Mouse (Mus musculus) embryonic facial prominence, embryonic 10.5 days (tissue): ENCODE data around the gene Itgb2l. TPM values are rescaled to one million over a fixed set of nuclear protein-coding genes. Genes with fewer than 3 reads are reported as not detected.
A peak's percentile ranks its signal among the peaks of the same experiment; 100 is the strongest.

Source experiments
- DNase-seq: peaks from one replicate; pipeline ENCODE4 v3.0.0-alpha.2; 2017; ENCODE audit warnings: low spot score
- H3K27ac ChIP-seq: fragments of 300-500 bp; sonication (generic); replicated peaks from 2 replicates; pipeline ENCODE4 v1.5.1; 2016; ENCODE audit warnings: mild to moderate bottlenecking
- H3K27me3 ChIP-seq: fragments of 300-500 bp; sonication (generic); replicated peaks from 2 replicates; pipeline ENCODE4 v1.6.1; 2016; ENCODE audit warnings: low read depth, mild to moderate bottlenecking; ENCODE audit not compliant: poor library complexity, severe bottlenecking
- H3K36me3 ChIP-seq: fragments of 300-500 bp; sonication (generic); replicated peaks from 2 replicates; pipeline ENCODE4 v1.6.1; 2016; ENCODE audit warnings: mild to moderate bottlenecking, moderate library complexity
- H3K4me1 ChIP-seq: fragments of 300-500 bp; sonication (generic); 2 replicates; pipeline ENCODE4 v1.6.1; 2016
- H3K4me3 ChIP-seq: fragments of 300-500 bp; sonication (generic); 2 replicates; pipeline ENCODE4 v1.5.1; 2016; ENCODE audit warnings: mild to moderate bottlenecking, moderate library complexity
- H3K9me3 ChIP-seq: fragments of 300-500 bp; sonication (generic); 2 replicates; pipeline ENCODE4 v1.6.1; 2016; ENCODE audit warnings: mild to moderate bottlenecking
- WGBS: fragments of 180-500 bp; shearing (Covaris S2); methylation state at CpG from one replicate; pipeline ENCODE4 v1.1.7; 2016; 5-methylcytosine and 5-hydroxymethylcytosine counted together
- polyA plus RNA-seq: library from polyadenylated mRNA; unstranded; fragments of >200 nt; fragmentation: Nextera tagmentation; extraction: Ambion mirVana; gene quantifications from 2 replicates; pipeline ENCODE4 v1.2.1, GENCODE M21; 2016

Gene Itgb2l
- not detected in 2 replicates for polyA plus RNA-seq

DNA sequence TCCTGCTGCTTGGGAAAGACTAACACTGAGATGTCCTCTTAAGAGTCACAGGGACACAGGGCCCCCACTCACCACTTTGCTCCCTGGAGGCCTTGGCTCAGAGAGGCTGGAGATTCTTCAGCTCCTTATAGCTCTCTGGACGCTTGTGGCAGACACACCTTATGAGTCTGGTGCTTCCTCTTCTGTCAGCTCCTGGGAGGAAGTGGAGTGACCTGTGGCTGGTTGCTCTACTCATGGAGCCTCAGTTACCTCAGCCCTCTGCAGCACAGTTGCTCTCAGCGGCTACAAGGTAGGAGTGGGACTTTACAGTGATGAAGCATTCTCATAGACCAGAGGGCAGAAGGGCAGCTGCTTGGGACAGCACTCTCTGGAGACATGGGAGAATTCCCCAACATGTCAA lies at the start of gene Itgb2l:
Itgb2l (minus strand) TSS at position 152 of the 400 bp plus-strand sequence.
- H3K36me3 ChIP-seq: no peaks in the 10 kb centered on the region
- WGBS: 94% methylated on average over 2 of the region's 2 CpGs
- H3K27ac ChIP-seq: no peak within 1 kb of the TSS
- DNase-seq: no peak
- no peaks in the 10 kb centered on the region for H3K9me3 ChIP-seq
- peaks cover 10% of the 10 kb centered on the region for H3K4me1 ChIP-seq
- H3K27me3 ChIP-seq: no peaks in the 10 kb centered on the region
- H3K4me3 ChIP-seq: no peak within 1 kb of the TSS

GRCm38 (mm10) chr16:96491530-96491929 lies 48.1 kb upstream of the Itgb2l start:
- H3K27ac ChIP-seq: no peak overlapping the region
- no peaks in the 10 kb centered on the region for H3K36me3 ChIP-seq
- 86% methylated on average over 3 of the region's 3 CpGs for WGBS
- H3K4me1 ChIP-seq: no peaks in the 10 kb centered on the region
- no peaks in the 10 kb centered on the region for H3K9me3 ChIP-seq
- H3K4me3 ChIP-seq: no peak overlapping the region
- DNase-seq: no peak
- no peaks in the 10 kb centered on the region for H3K27me3 ChIP-seq

- H3K4me1 ChIP-seq: no peaks in the 10 kb centered on the region
- WGBS: 87% methylated on average over 5 of the region's 5 CpGs
- no peak overlapping the region for H3K27ac ChIP-seq
- no peak for DNase-seq
- no peaks in the 10 kb centered on the region for H3K36me3 ChIP-seq
- no peak overlapping the region for H3K4me3 ChIP-seq
- no peaks in the 10 kb centered on the region for H3K27me3 ChIP-seq
- no peaks in the 10 kb centered on the region for H3K9me3 ChIP-seq
Observed at GRCm38 (mm10) chr16:96488038-96488437, 44.6 kb upstream of the Itgb2l start.

- H3K36me3 ChIP-seq: no peaks in the 10 kb centered on the region
- whole genome bisulfite sequencing: 83% methylated on average over 11 of the region's 11 CpGs
- no peak overlapping the region for H3K4me3 ChIP-seq
- no peak for DNase-seq
- no peak overlapping the region for H3K27ac ChIP-seq
- no peaks in the 10 kb centered on the region for H3K27me3 ChIP-seq
- no peaks in the 10 kb centered on the region for H3K9me3 ChIP-seq
- no peaks in the 10 kb centered on the region for H3K4me1 ChIP-seq
Observed at GRCm38 (mm10) chr16:96487007-96487684, 43.7 kb upstream of the Itgb2l start.

- Histone ChIP-seq H3K36me3 (no peaks in the 10 kb centered on the region), H3K27ac (no peak overlapping the region), H3K27me3 (no peaks in the 10 kb centered on the region), H3K4me3 (no peak overlapping the region), H3K9me3 (no peaks in the 10 kb centered on the region), H3K4me1 (no peaks in the 10 kb centered on the region)
- WGBS: 90% methylated on average over 4 of the region's 4 CpGs
- no peak for DNase-seq
Observed at GRCm38 (mm10) chr16:96481791-96482190, 38.4 kb upstream of the Itgb2l start.

GRCm38 (mm10) chr16:96474185-96474584 lies 30.8 kb upstream of the Itgb2l start:
- no peak overlapping the region for H3K4me3 ChIP-seq
- H3K27me3 ChIP-seq: no peaks in the 10 kb centered on the region
- H3K27ac ChIP-seq: no peak overlapping the region
- H3K9me3 ChIP-seq: no peaks in the 10 kb centered on the region
- DNase-seq: no peak
- 78% methylated on average over 3 of the region's 3 CpGs for WGBS
- H3K36me3 ChIP-seq: no peaks in the 10 kb centered on the region
- peaks cover 12% of the 10 kb centered on the region for H3K4me1 ChIP-seq

GRCm38 (mm10) chr16:96472816-96473215 lies 29.4 kb upstream of the Itgb2l start:
- WGBS: 60% methylated on average over 7 of the region's 7 CpGs
- Histone ChIP-seq H3K36me3 (no peaks in the 10 kb centered on the region), H3K4me1 (peaks cover 12% of the 10 kb centered on the region), H3K4me3 (no peak overlapping the region), H3K27ac (no peak overlapping the region), H3K27me3 (no peaks in the 10 kb centered on the region), H3K9me3 (no peaks in the 10 kb centered on the region)
- DNase-seq: no peak

DNA sequence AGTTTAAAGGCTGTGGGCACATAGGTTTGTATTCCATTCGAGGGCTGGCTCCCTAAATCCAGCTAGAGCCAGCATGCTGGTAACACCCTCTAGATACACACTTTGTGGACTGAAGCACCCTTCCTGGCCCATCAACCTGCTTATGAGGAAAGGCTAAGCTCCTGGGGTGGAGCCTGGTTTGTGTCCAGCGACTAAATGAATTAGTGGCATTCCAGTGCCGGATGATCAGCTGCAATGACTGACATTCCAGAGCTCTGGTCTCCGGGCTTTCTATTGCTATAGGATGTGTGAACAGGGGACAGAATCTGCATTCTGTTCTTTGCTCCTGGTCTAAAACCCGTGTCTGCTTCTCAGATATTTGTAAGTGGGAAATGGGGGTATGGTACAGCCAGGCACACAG lies 28.9 kb upstream of the Itgb2l start:
- H3K27me3 ChIP-seq: no peaks in the 10 kb centered on the region
- H3K36me3 ChIP-seq: no peaks in the 10 kb centered on the region
- H3K4me3 ChIP-seq: no peak overlapping the region
- H3K4me1 ChIP-seq: peaks cover 15% of the 10 kb centered on the region
- no peak overlapping the region for H3K27ac ChIP-seq
- 32% methylated on average over 5 of the region's 5 CpGs for WGBS
- peak; percentile 20 for DNase-seq
- H3K9me3 ChIP-seq: no peaks in the 10 kb centered on the region

DNA sequence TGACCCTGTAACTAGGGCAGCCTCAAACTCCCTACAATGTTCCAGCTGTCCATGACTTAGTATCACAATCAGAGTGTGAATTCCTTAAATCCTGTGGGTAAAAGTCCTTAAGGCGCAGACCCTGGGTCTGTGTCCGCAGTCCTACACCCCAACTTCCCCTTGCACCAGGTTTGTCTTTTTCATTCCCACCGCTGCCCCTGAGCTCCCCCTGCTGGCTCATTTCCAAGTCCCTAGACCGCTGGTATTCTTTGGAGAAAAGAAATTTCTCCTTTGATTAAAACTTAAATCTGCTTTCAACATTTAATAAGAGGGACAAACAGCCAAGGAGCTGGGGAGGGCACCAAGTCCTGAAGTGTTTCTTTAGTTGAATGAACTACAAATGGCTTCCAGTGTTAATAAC lies 26.2 kb upstream of the Itgb2l start:
- 59% methylated on average over 4 of the region's 4 CpGs for WGBS
- peak; percentile 26 for DNase-seq

GRCm38 (mm10) chr16:96468698-96469097 lies 25.3 kb upstream of the Itgb2l start:
- no peaks in the 10 kb centered on the region for H3K36me3 ChIP-seq
- H3K4me1 ChIP-seq: peaks cover 21% of the 10 kb centered on the region
- H3K4me3 ChIP-seq: no peak overlapping the region
- H3K27ac ChIP-seq: no peak overlapping the region
- no peak for DNase-seq
- WGBS: 90% methylated on average over 4 of the region's 4 CpGs
- H3K27me3 ChIP-seq: no peaks in the 10 kb centered on the region; the same call in 1 of the 2 replicates
- H3K9me3 ChIP-seq: no peaks in the 10 kb centered on the region

More for the DNA sequence above, 26.2 kb upstream of the Itgb2l start:
- Histone ChIP-seq H3K4me1 (peaks cover 21% of the 10 kb centered on the region), H3K9me3 (no peaks in the 10 kb centered on the region), H3K27me3 (no peaks in the 10 kb centered on the region; the same call in 1 of the 2 replicates), H3K36me3 (no peaks in the 10 kb centered on the region), H3K27ac (no peak overlapping the region), H3K4me3 (no peak overlapping the region)

GRCm38 (mm10) chr16:96468011-96468410 lies 24.6 kb upstream of the Itgb2l start:
- no peaks in the 10 kb centered on the region for H3K9me3 ChIP-seq
- no peaks in the 10 kb centered on the region; the same call in 1 of the 2 replicates for H3K27me3 ChIP-seq
- no peak overlapping the region for H3K4me3 ChIP-seq
- WGBS: 65% methylated on average over 4 of the region's 4 CpGs
- no peaks in the 10 kb centered on the region for H3K36me3 ChIP-seq
- DNase-seq: no peak
- peaks cover 21% of the 10 kb centered on the region for H3K4me1 ChIP-seq
- no peak overlapping the region for H3K27ac ChIP-seq

GRCm38 (mm10) chr16:96467445-96467844 lies 24.0 kb upstream of the Itgb2l start, which contains the start of gene Pcp4:
Gene Pcp4, plus strand, starts transcription at chr16:96467606.
- DNase-seq: peak; percentile 82
- Histone ChIP-seq H3K36me3 (no peaks in the 10 kb centered on the region), H3K9me3 (no peaks in the 10 kb centered on the region), H3K4me3 (no peak within 1 kb of the TSS), H3K4me1 (peaks cover 16% of the 10 kb centered on the region), H3K27me3 (no peaks in the 10 kb centered on the region; the same call in 1 of the 2 replicates), H3K27ac (no peak within 1 kb of the TSS)
- 13% methylated on average over 8 of the region's 8 CpGs for WGBS

GRCm38 (mm10) chr16:96460788-96461187 lies 17.4 kb upstream of the Itgb2l start:
- Histone ChIP-seq H3K27me3 (no peaks in the 10 kb centered on the region), H3K4me1 (no peaks in the 10 kb centered on the region), H3K9me3 (no peaks in the 10 kb centered on the region), H3K4me3 (no peak overlapping the region), H3K36me3 (no peaks in the 10 kb centered on the region), H3K27ac (no peak overlapping the region)
- DNase-seq: no peak
- 57% methylated on average over 3 of the region's 3 CpGs for WGBS
